In genomic region chrX:111640616-111641015, GRCm38 (mm10) we compare ENCODE assay signal across 19 mouse cellular contexts. TPM values are rescaled to one million over a fixed set of nuclear protein-coding genes. Genes with fewer than 3 reads are reported as not detected.
"Had no signal": no experiment of that assay in that cellular context is flagged by ENCODE, and none has a peak within 500 bp of the region (broad histone marks: within the 10 kb centered on the region; RNA-seq: fewer than 3 reads in every experiment).

No protein-coding gene starts in this region.

- H3K9me3 ChIP-seq: lung, embryonic 15.5 days; megakaryocyte, embryonic 14.5 days; midbrain, embryonic 13.5 days; midbrain, embryonic 15.5 days; neural tube, embryonic 12.5 days; stomach, embryonic 15.5 days had no signal

- H3K27ac ChIP-seq: lung, embryonic 15.5 days; macrophage; midbrain, embryonic 13.5 days; midbrain, embryonic 15.5 days; neural tube, embryonic 12.5 days; stomach, embryonic 15.5 days; stomach, postnatal 0 days had no signal

- H3K9ac ChIP-seq: lung, embryonic 15.5 days; midbrain, embryonic 13.5 days; midbrain, embryonic 15.5 days; neural tube, embryonic 12.5 days; stomach, embryonic 15.5 days had no signal

- H3K4me3 ChIP-seq: lung, embryonic 15.5 days; megakaryocyte, embryonic 14.5 days; midbrain, embryonic 13.5 days; midbrain, embryonic 15.5 days; neural tube, embryonic 12.5 days; stomach, embryonic 15.5 days had no signal

- H3K4me2 ChIP-seq: lung, embryonic 15.5 days; midbrain, embryonic 11.5 days; midbrain, embryonic 13.5 days; midbrain, embryonic 15.5 days; neural tube, embryonic 12.5 days; stomach, embryonic 15.5 days had no signal

- H3K36me3 ChIP-seq: lung, embryonic 15.5 days; midbrain, embryonic 13.5 days; midbrain, embryonic 15.5 days; neural tube, embryonic 12.5 days; stomach, embryonic 15.5 days had no signal

- H3K27me3 ChIP-seq: lung, embryonic 15.5 days; midbrain, embryonic 13.5 days; midbrain, embryonic 15.5 days; neural tube, embryonic 12.5 days; stomach, embryonic 15.5 days had no signal

- DNase-seq: lung, adult 2 months; lung, postnatal 14 days; lung, postnatal 36 days; right cerebral cortex, postnatal 14 days; thymus, adult 2 months; thymus, postnatal 25 days; thymus, postnatal 4 days had no signal

- ATAC-seq: lung, postnatal 0 days; midbrain, embryonic 13.5 days; midbrain, embryonic 15.5 days had no signal

- H3K4me1 ChIP-seq: lung, embryonic 15.5 days; megakaryocyte, embryonic 14.5 days; midbrain, embryonic 13.5 days; midbrain, embryonic 15.5 days; neural tube, embryonic 12.5 days; stomach, embryonic 15.5 days had no signal

RNA-seq across cellular contexts. Expression of gene Hdx, which starts 56.3 kb away (rescaled TPM):
- total RNA-seq: monocyte, adult 5-6 weeks; neutrophil, adult 5-6 weeks had no signal
- polyA plus RNA-seq: macrophage had no signal
